Mouse (Mus musculus) heart, embryonic 13.5 days (tissue): ENCODE results near the gene Itk. TPM values are rescaled to one million over a fixed set of nuclear protein-coding genes. Genes with fewer than 3 reads are reported as not detected.

Source experiments
- ATAC-seq: fragments of 200-750 bp; cut with Nextera tagmentation; 2 replicates; pipeline ENCODE4 v1.8.0; 2017; ENCODE audit warnings: moderate TSS enrichment; ENCODE audit not compliant: insufficient number of reproducible peaks, low FRiP score, low TSS enrichment; ENCODE audit errors: extremely low read depth
- H3K27ac ChIP-seq: fragments of 300-500 bp; sonication (generic); replicated peaks from 2 replicates; pipeline ENCODE4 v1.5.1; 2015; ENCODE audit warnings: moderate library complexity, mild to moderate bottlenecking, inconsistent platforms
- H3K27me3 ChIP-seq: fragments of 300-500 bp; sonication (generic); replicated peaks from 2 replicates; pipeline ENCODE4 v1.6.1; 2015; ENCODE audit warnings: mild to moderate bottlenecking, inconsistent platforms
- H3K36me3 ChIP-seq: fragments of 300-500 bp; sonication (generic); 2 replicates; pipeline ENCODE4 v1.6.1; 2015; ENCODE audit warnings: mild to moderate bottlenecking, inconsistent platforms
- H3K4me1 ChIP-seq: fragments of 300-500 bp; sonication (generic); 2 replicates; pipeline ENCODE4 v1.6.1; 2015; ENCODE audit warnings: inconsistent platforms
- H3K4me2 ChIP-seq: fragments of 300-500 bp; sonication (generic); 2 replicates; pipeline ENCODE4 v1.6.1; 2015; ENCODE audit warnings: inconsistent platforms, mild to moderate bottlenecking, moderate library complexity
- H3K4me3 ChIP-seq: fragments of 300-500 bp; sonication (generic); 2 replicates; pipeline ENCODE4 v1.5.1; 2015; ENCODE audit warnings: moderate library complexity, mild to moderate bottlenecking, inconsistent platforms
- H3K9ac ChIP-seq: fragments of 300-500 bp; sonication (generic); 2 replicates; pipeline ENCODE4 v1.6.1; 2015; ENCODE audit warnings: inconsistent platforms, mild to moderate bottlenecking, moderate library complexity
- H3K9me3 ChIP-seq: fragments of 300-500 bp; sonication (generic); 2 replicates; pipeline ENCODE4 v1.6.1; 2016; ENCODE audit warnings: inconsistent platforms
- WGBS: fragments of 180-500 bp; shearing (Covaris S2); methylation state at CpG from one replicate; pipeline ENCODE4 v1.1.7; 2015; ENCODE audit warnings: mixed read lengths; 5-methylcytosine and 5-hydroxymethylcytosine counted together
- polyA plus RNA-seq: library from polyadenylated mRNA; unstranded; fragments of >200 nt; fragmentation: Nextera tagmentation; extraction: Ambion mirVana; gene quantifications from 2 replicates; pipeline ENCODE4 v1.2.1, GENCODE M21; 2015

The Itk gene
- polyA plus RNA-seq, 1 experiment from 2014 or later: not detected

DNA sequence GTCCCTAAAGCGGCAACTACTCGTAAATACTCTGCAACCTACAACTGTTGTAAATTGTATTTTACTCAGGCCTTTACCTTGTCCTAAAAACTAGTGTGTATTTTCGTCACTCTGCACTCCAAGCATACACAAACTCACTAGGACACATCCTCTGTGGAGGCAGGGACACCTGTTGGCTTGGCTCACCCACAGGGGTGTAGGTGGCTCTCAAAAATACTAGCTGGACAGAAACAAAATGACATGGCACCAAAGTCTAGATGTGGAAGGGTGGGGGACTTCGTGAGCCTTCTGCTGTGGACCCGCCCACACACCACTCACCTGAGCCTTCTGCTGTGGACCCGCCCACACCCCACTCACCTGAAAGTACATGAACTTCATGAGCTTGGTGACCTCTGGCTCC is 105.5 kb downstream of the Itk start:
- H3K27me3 ChIP-seq: no peaks in the 10 kb centered on the region
- no peak overlapping the region for H3K9ac ChIP-seq
- H3K4me2 ChIP-seq: no peak overlapping the region
- WGBS: 84% methylated on average over 6 of the region's 6 CpGs
- no peak overlapping the region for H3K4me3 ChIP-seq
- no peak overlapping the region for H3K27ac ChIP-seq
- no peak for ATAC-seq
- no peaks in the 10 kb centered on the region for H3K9me3 ChIP-seq
- H3K36me3 ChIP-seq: no peaks in the 10 kb centered on the region
- 0 out of 2 replicates have a peak, but pooled peaks cover 4% of the 10 kb centered on the region for H3K4me1 ChIP-seq

DNA sequence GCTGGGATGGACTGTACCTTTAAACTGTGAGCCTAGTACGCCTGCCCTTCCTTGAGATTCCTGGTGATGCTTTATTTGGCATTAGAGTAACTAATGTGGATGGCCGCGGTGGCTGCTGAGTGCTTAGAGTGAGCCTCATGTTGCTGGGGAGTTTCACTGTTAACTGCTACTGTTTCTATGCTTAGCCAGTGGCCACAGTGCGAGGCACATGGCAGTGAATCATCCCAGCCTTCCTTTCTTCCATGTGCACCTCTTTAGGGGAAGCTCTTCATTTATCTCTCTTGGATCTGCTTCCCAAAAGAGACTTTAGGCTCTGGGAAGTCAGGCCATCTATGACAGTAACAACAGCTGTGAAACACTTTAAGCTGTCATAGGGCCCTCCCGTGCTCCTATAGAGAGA is 106.7 kb downstream of the Itk start:
- no peak overlapping the region for H3K4me2 ChIP-seq
- 77% methylated on average over 5 of the region's 5 CpGs for WGBS
- H3K4me1 ChIP-seq: 0 out of 2 replicates have a peak, but pooled peaks cover 4% of the 10 kb centered on the region
- no peak overlapping the region for H3K27ac ChIP-seq
- H3K27me3 ChIP-seq: no peaks in the 10 kb centered on the region
- ATAC-seq: no peak
- no peaks in the 10 kb centered on the region for H3K9me3 ChIP-seq
- H3K4me3 ChIP-seq: no peak overlapping the region
- H3K36me3 ChIP-seq: no peaks in the 10 kb centered on the region
- no peak overlapping the region for H3K9ac ChIP-seq

DNA sequence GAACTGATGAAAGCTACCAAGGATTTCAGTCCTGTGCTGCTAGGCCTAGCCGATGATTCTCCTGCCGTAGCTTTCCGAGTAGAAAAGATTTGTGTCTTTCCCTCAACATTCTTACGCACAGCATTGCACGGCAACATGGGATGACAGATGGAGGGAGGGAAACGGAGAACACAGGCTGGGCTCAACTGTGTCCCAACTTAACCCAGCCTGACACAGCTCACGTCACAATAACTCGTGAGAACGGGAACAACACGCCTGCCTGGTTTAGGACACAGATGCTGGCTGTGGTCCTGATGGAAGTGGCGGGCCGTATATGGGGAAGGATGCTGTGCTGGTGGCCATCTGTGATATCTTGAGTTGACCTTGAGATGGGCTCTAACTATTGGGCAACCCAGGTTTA is 110.6 kb downstream of the Itk start:
- no peak overlapping the region for H3K4me2 ChIP-seq
- H3K36me3 ChIP-seq: 0 out of 2 replicates have a peak, but pooled peaks cover 3% of the 10 kb centered on the region
- H3K27me3 ChIP-seq: no peaks in the 10 kb centered on the region
- H3K9me3 ChIP-seq: no peaks in the 10 kb centered on the region
- ATAC-seq: no peak
- H3K27ac ChIP-seq: no peak overlapping the region
- no peak overlapping the region for H3K9ac ChIP-seq
- no peaks in the 10 kb centered on the region for H3K4me1 ChIP-seq
- 87% methylated on average over 12 of the region's 12 CpGs for WGBS
- no peak overlapping the region for H3K4me3 ChIP-seq

DNA sequence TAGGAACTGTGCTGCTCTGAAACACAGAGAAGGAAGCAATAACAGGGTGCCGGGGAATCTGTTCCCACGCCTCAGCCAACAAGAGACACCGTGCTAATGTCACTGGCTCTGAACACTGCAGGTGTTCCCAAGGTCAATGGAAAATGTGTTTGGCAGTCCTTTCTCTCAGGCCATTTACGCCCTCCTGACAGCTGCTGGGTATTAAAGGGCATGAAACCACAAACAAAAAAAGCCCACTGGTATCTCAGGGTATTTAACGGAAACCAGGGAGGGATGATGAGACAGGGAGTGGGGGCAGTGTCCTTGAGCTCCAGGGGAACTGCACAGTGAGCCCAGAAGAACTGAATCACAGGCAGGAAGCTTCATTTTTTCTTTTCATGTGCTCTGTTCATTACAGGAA is 111.2 kb downstream of the Itk start:
- no peaks in the 10 kb centered on the region for H3K27me3 ChIP-seq
- no peak overlapping the region for H3K27ac ChIP-seq
- H3K9me3 ChIP-seq: no peaks in the 10 kb centered on the region
- 72% methylated on average over 5 of the region's 5 CpGs for WGBS
- H3K36me3 ChIP-seq: 0 out of 2 replicates have a peak, but pooled peaks cover 3% of the 10 kb centered on the region
- H3K4me1 ChIP-seq: no peaks in the 10 kb centered on the region
- no peak overlapping the region for H3K4me2 ChIP-seq
- no peak overlapping the region for H3K4me3 ChIP-seq
- no peak overlapping the region for H3K9ac ChIP-seq
- ATAC-seq: no peak

DNA sequence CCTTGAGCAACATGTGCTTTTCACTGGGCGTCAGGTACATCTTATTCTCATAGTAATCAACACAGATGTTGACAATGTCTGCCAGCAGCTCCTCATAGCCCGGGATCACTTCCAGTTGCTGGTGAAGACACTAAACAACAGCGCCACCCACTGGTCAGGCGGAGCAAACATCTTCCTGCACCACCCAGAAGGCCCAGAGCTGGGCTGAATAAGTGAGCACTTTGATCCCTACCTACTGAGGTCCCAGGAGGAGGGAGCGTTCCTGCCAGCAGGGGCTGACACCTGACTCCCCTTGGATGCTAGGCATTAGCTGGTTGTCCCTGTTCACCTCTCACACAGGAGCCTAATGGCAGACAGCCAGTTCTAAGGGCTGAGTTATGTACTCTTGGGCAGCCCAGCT is 112.5 kb downstream of the Itk start:
- H3K9ac ChIP-seq: no peak overlapping the region
- WGBS: 34% methylated on average over 5 of the region's 5 CpGs
- H3K4me2 ChIP-seq: no peak overlapping the region
- ATAC-seq: no peak
- H3K27me3 ChIP-seq: no peaks in the 10 kb centered on the region
- H3K36me3 ChIP-seq: 0 out of 2 replicates have a peak, but pooled peaks cover 3% of the 10 kb centered on the region
- no peak overlapping the region for H3K27ac ChIP-seq
- H3K9me3 ChIP-seq: no peaks in the 10 kb centered on the region
- no peaks in the 10 kb centered on the region for H3K4me1 ChIP-seq
- no peak overlapping the region for H3K4me3 ChIP-seq

DNA sequence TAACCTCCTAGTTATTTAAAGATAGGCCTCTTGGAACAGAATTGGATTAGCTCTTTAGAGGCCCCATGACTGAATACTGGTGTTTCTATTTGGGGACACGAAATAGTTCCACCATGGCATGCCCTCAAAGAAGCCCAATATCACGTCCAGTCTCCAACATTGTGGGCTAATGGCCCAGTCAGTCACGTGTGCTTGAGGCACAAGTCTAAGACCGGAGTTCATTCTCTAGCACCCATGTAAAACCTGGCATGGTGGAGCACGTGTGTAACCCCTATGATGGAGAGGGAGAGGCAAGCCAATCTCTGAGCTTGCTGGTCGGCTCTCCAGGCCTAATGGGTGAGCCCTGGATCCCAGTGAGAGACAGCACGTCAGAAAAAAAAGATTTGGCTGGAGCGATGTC is 113.1 kb downstream of the Itk start:
- no peaks in the 10 kb centered on the region for H3K4me1 ChIP-seq
- 84% methylated on average over 8 of the region's 8 CpGs for WGBS
- H3K4me2 ChIP-seq: no peak overlapping the region
- 0 out of 2 replicates have a peak, but pooled peaks cover 3% of the 10 kb centered on the region for H3K36me3 ChIP-seq
- no peak overlapping the region for H3K27ac ChIP-seq
- no peak overlapping the region for H3K9ac ChIP-seq
- no peaks in the 10 kb centered on the region for H3K27me3 ChIP-seq
- H3K9me3 ChIP-seq: no peaks in the 10 kb centered on the region
- H3K4me3 ChIP-seq: no peak overlapping the region
- no peak for ATAC-seq

DNA sequence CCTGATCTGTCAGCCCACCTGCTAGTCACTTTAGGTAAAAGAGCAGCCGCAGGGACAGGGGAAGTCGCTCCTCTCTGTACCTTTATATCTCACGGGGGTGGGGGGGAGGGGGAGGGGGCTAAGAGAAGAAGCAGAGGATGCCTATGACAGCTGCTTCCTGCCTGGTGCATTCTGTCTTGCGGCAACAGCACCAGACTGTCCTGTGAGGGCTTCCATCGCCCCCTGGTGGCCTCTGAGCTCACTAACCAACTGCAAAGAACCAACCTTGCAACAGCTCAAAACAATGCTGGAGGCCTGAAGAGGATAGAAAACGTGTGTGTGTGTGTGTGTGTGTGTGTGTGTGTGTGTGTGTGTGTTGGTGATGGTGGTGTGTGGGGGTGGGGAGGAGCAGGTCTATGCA is 114.0 kb downstream of the Itk start:
- Histone ChIP-seq H3K27me3 (no peaks in the 10 kb centered on the region), H3K4me3 (no peak overlapping the region), H3K4me2 (no peak overlapping the region), H3K9me3 (no peaks in the 10 kb centered on the region), H3K4me1 (no peaks in the 10 kb centered on the region), H3K36me3 (0 out of 2 replicates have a peak, but pooled peaks cover 3% of the 10 kb centered on the region), H3K27ac (no peak overlapping the region), H3K9ac (no peak overlapping the region)
- ATAC-seq: peak; percentile 39; the same call in 1 of the 2 replicates
- 2% methylated on average over 6 of the region's 6 CpGs for WGBS

Other genes with a start within 250 kb of the Itk start
- 13.0 TPM in 2 replicates for gene Nipal4, start 223.0 kb downstream of the Itk start, polyA plus RNA-seq
- gene Fndc9, start 154.0 kb downstream of the Itk start, polyA plus RNA-seq: 0.06 and 0.09 TPM in 2 replicates
- 5.3 and 5.4 TPM in 2 replicates for gene Cyfip2, start 76.7 kb downstream of the Itk start, polyA plus RNA-seq
- not detected in 2 replicates for gene Fam71b, start 7.0 kb upstream of the Itk start, polyA plus RNA-seq
- gene Med7, start 47.4 kb upstream of the Itk start, polyA plus RNA-seq: 47.5 and 53.2 TPM in 2 replicates
- gene Havcr2, start 65.4 kb upstream of the Itk start, polyA plus RNA-seq: 0.07 TPM in 1 of 2 replicates, not detected in the other
- gene Gm12169, start 134.7 kb upstream of the Itk start, polyA plus RNA-seq: not detected in 2 replicates
- 0.23 and 0.28 TPM in 2 replicates for gene BC053393, start 182.0 kb upstream of the Itk start, polyA plus RNA-seq
- not detected in 2 replicates for gene Dppa1, start 239.7 kb upstream of the Itk start, polyA plus RNA-seq